Mouse (Mus musculus) 3134 (cell line): ENCODE results near the gene Itpr2.

ENCODE experiments used
- DNase-seq: peaks from one replicate; pipeline ENCODE4 v3.0.0-alpha.2; 2011; ENCODE audit warnings: low spot score; ENCODE audit not compliant: insufficient read length; ENCODE audit errors: extremely low read depth

Gene Itpr2

GRCm38 (mm10) chr6:146241336-146241735, 260.7 kb downstream of the Itpr2 start:
- DNase-seq = no peak

- DNase-seq = no peak
Measured at GRCm38 (mm10) chr6:146235165-146235564, 266.9 kb downstream of the Itpr2 start.

GRCm38 (mm10) chr6:146234417-146234816, 267.6 kb downstream of the Itpr2 start:
- DNase-seq = no peak

GRCm38 (mm10) chr6:146230903-146231302, 271.1 kb downstream of the Itpr2 start:
- DNase-seq = no peak

- DNase-seq = no peak
Measured at GRCm38 (mm10) chr6:146230373-146230788, 271.6 kb downstream of the Itpr2 start.

GRCm38 (mm10) chr6:146229967-146230366, 272.1 kb downstream of the Itpr2 start:
- no peak for DNase-seq

GRCm38 (mm10) chr6:146229519-146229918, 272.5 kb downstream of the Itpr2 start:
- no peak for DNase-seq

GRCm38 (mm10) chr6:146228048-146228447, 274.0 kb downstream of the Itpr2 start:
- no peak for DNase-seq

GRCm38 (mm10) chr6:146222403-146223063, 279.5 kb downstream of the Itpr2 start:
- DNase-seq = no peak

GRCm38 (mm10) chr6:146221371-146222336, 280.4 kb downstream of the Itpr2 start:
- no peak for DNase-seq

GRCm38 (mm10) chr6:146220071-146220470, 282.0 kb downstream of the Itpr2 start:
- no peak for DNase-seq

- DNase-seq = no peak
Measured at GRCm38 (mm10) chr6:146219534-146219933, 282.5 kb downstream of the Itpr2 start.

- no peak for DNase-seq
Measured at GRCm38 (mm10) chr6:146215302-146215701, 286.7 kb downstream of the Itpr2 start.

GRCm38 (mm10) chr6:146212339-146212738, 289.7 kb downstream of the Itpr2 start:
- DNase-seq = no peak

GRCm38 (mm10) chr6:146211233-146211632, 290.8 kb downstream of the Itpr2 start:
- DNase-seq = no peak

GRCm38 (mm10) chr6:146208983-146209382, 293.0 kb downstream of the Itpr2 start:
- no peak for DNase-seq

GRCm38 (mm10) chr6:146207204-146207959, 294.6 kb downstream of the Itpr2 start:
- DNase-seq = no peak

- no peak for DNase-seq
Measured at GRCm38 (mm10) chr6:146205136-146205535, 296.9 kb downstream of the Itpr2 start.

GRCm38 (mm10) chr6:146204470-146204869, 297.6 kb downstream of the Itpr2 start:
- no peak for DNase-seq

GRCm38 (mm10) chr6:146197868-146198379, 304.1 kb downstream of the Itpr2 start:
- DNase-seq = no peak

GRCm38 (mm10) chr6:146196701-146197100, 305.3 kb downstream of the Itpr2 start:
- DNase-seq = no peak
